Mouse (Mus musculus): Measurements from ENCODE around the gene Cyth2. TPM values are rescaled to one million over a fixed set of nuclear protein-coding genes. Genes with fewer than 3 reads are reported as not detected.

Cyth2 gene
- polyA plus RNA-seq, 1 experiment from 2014 or later = 376 TPM

GRCm38 (mm10) chr7:45794971-45795370 is 19.4 kb downstream of the Cyth2 start:
- Histone ChIP-seq H3K27me3 (peaks cover 4% of the 10 kb centered on the region; the same call in 1 of the 2 replicates), H3K27ac (replicated peaks) (no peak overlapping the region), H3K9ac (replicated peaks) (no peak overlapping the region), H3K9me3 (no peaks in the 10 kb centered on the region), H3K36me3 (peaks cover 70% of the 10 kb centered on the region), H3K4me2 (replicated peaks) (no peak overlapping the region), H3K4me1 (peaks cover 19% of the 10 kb centered on the region), H3K4me3 (no peak overlapping the region)
- WGBS = 93% methylated on average over 29 of the region's 29 CpGs
- no peak for ATAC-seq (replicated peaks)

- Histone ChIP-seq H3K9ac (replicated peaks) (no peak overlapping the region), H3K9me3 (no peaks in the 10 kb centered on the region), H3K27ac (replicated peaks) (no peak overlapping the region), H3K4me1 (peaks cover 19% of the 10 kb centered on the region), H3K27me3 (peaks cover 4% of the 10 kb centered on the region; the same call in 1 of the 2 replicates), H3K4me3 (no peak overlapping the region), H3K36me3 (peaks cover 79% of the 10 kb centered on the region), H3K4me2 (replicated peaks) (no peak overlapping the region)
- WGBS = 90% methylated on average over 43 of the region's 44 CpGs
- ATAC-seq (replicated peaks) = no peak
Observed at GRCm38 (mm10) chr7:45793969-45794585, 20.3 kb downstream of the Cyth2 start.

- Histone ChIP-seq H3K9ac (replicated peaks) (no peak overlapping the region), H3K27me3 (peaks cover 4% of the 10 kb centered on the region; the same call in 1 of the 2 replicates), H3K9me3 (no peaks in the 10 kb centered on the region), H3K4me1 (peaks cover 15% of the 10 kb centered on the region), H3K4me3 (no peak overlapping the region), H3K36me3 (peaks cover 87% of the 10 kb centered on the region), H3K4me2 (replicated peaks) (no peak overlapping the region), H3K27ac (replicated peaks) (no peak overlapping the region)
- no peak for ATAC-seq (replicated peaks)
- WGBS = 89% methylated on average over 24 of the region's 24 CpGs
Observed at GRCm38 (mm10) chr7:45793240-45793639, 21.1 kb downstream of the Cyth2 start.

DNA sequence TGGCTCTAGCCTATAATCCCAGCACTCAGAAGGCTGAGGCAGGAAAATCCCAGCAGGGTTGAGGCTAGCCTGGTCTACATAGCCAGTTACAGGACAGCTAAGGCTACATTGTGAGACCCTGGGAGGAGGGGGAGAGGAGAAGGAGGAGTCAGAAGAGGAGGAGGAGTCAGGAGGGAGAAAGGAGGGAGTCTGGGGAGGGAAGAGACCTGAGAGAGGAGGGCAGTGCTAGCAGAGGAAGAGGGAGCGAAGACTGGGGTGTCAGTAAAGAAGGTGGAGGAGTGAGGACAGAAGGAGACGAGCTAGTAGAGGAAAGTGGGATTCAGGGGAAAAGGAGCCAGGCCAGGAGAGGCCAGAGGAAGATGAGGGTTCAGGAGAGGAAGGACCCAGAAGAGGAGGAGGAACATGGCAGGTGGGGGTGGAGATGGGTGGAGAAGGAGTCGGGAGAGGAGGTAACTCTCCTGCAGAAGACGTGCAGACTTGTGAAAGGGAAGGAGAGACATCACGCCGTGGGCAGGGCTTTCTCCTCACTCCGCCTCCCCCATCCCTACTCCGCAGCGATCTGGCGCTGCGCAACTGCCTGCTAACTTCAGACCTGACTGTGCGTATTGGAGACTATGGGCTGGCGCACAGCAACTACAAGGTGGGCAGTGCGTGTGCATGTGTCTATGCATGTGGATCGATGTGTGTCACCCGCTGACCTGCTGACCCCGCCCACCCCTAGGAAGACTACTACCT is 22.5 kb downstream of the Cyth2 start:
- Histone ChIP-seq H3K36me3 (peaks cover 90% of the 10 kb centered on the region), H3K27ac (replicated peaks) (no peak overlapping the region), H3K4me2 (replicated peaks) (no peak overlapping the region), H3K9ac (replicated peaks) (no peak overlapping the region), H3K4me1 (peaks cover 14% of the 10 kb centered on the region), H3K9me3 (no peaks in the 10 kb centered on the region), H3K27me3 (peaks cover 4% of the 10 kb centered on the region; the same call in 1 of the 2 replicates), H3K4me3 (no peak overlapping the region)
- ATAC-seq (replicated peaks) = no peak
- WGBS = 70% methylated on average over 17 of the region's 17 CpGs

DNA sequence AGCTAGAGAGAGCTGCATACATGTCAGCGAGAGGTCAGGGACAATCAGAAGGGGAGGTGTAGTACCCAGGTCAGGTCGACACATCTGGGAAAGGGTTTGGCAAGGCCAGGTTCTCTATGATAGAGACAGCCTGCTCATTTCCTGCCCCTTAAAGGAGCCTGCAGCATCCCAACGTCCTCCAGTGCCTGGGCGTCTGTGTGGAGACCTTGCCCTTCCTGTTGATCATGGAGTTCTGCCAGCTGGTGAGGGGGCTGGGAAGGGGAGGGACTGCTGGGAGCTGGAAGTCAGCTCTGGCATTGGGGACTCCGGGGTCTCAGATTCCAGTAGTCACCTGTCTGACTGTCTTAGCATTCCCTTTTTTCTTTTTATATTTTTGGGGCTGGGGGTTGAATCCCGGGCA is 23.7 kb downstream of the Cyth2 start:
- ATAC-seq (replicated peaks) = no peak
- Histone ChIP-seq H3K9me3 (no peaks in the 10 kb centered on the region), H3K4me2 (replicated peaks) (no peak overlapping the region), H3K9ac (replicated peaks) (no peak overlapping the region), H3K27me3 (peaks cover 4% of the 10 kb centered on the region; the same call in 1 of the 2 replicates), H3K4me1 (peaks cover 22% of the 10 kb centered on the region), H3K27ac (replicated peaks) (no peak overlapping the region), H3K36me3 (peaks cover 80% of the 10 kb centered on the region), H3K4me3 (no peak overlapping the region)
- 83% methylated on average over 6 of the region's 6 CpGs for WGBS

GRCm38 (mm10) chr7:45787642-45788041 is 26.7 kb downstream of the Cyth2 start:
- Histone ChIP-seq H3K9me3 (no peaks in the 10 kb centered on the region), H3K9ac (replicated peaks) (no peak overlapping the region), H3K4me3 (peak overlapping the region; percentile 61; the same call in 1 of the 2 replicates), H3K27ac (replicated peaks) (no peak overlapping the region), H3K4me1 (peaks cover 37% of the 10 kb centered on the region), H3K27me3 (no peaks in the 10 kb centered on the region), H3K4me2 (replicated peaks) (peak overlapping the region; percentile 87; the same call in 1 of the 2 replicates), H3K36me3 (peaks cover 49% of the 10 kb centered on the region)
- ATAC-seq (replicated peaks) = no peak
- WGBS = 91% methylated on average over 22 of the region's 22 CpGs

DNA sequence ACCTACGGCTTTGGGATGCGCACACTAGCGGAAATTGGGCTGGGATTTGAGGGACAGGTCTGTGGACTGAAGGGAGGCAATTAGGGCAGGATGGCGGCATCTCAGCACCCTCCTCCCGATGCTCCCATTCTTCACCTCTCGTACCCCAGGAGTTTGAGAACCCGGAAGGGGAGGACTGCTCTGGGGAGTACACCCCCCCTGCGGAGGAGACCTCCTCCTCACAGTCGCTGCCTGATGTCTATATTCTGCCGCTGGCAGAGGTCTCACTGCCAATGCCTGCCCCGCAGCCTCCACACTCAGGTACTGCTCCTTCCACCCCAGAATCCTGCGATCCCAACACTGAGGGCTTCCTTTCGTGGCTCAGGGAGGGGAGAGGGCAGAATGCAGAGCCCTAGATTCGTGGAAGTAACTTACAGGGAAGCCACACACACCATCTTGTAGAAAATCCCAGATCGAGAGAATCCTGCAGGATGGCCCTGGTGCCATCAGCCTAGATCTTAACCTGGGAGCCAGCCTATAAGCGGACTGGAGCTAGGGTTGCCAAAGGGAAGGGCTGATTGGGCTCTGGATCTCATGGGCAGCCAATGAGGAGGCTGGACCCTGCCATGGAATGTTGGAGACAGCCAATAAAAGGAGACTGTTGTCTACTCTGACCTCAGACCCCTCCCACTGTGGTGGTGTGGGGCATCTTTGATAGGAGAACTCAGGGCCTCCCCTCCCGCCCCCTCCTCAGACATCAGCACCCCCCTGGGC is 27.5 kb downstream of the Cyth2 start:
- Histone ChIP-seq H3K4me3 (peak overlapping the region; percentile 61), H3K27me3 (no peaks in the 10 kb centered on the region), H3K27ac (replicated peaks) (peak overlapping the region; percentile 99), H3K9ac (replicated peaks) (peak overlapping the region; percentile 95), H3K36me3 (peaks cover 41% of the 10 kb centered on the region), H3K4me1 (peaks cover 37% of the 10 kb centered on the region), H3K9me3 (no peaks in the 10 kb centered on the region), H3K4me2 (replicated peaks) (peak overlapping the region; percentile 87)
- WGBS = 9% methylated on average over 17 of the region's 17 CpGs
- 0 out of 2 replicates have a peak, but pooled peaks have one; percentile 12 for ATAC-seq (replicated peaks)

GRCm38 (mm10) chr7:45786136-45786578 is 28.2 kb downstream of the Cyth2 start:
- under 1% methylated on average over 14 of the region's 14 CpGs for WGBS
- H3K36me3 ChIP-seq = peaks cover 36% of the 10 kb centered on the region
- H3K9ac ChIP-seq (replicated peaks) = peak overlapping the region; percentile 95
- H3K27ac ChIP-seq (replicated peaks) = peak overlapping the region; percentile 99
- ATAC-seq (replicated peaks) = peak; percentile 41
- H3K4me3 ChIP-seq = peak overlapping the region; percentile 61
- peaks cover 37% of the 10 kb centered on the region for H3K4me1 ChIP-seq
- peak overlapping the region; percentile 87 for H3K4me2 ChIP-seq (replicated peaks)
- H3K9me3 ChIP-seq = no peaks in the 10 kb centered on the region
- no peaks in the 10 kb centered on the region for H3K27me3 ChIP-seq

DNA sequence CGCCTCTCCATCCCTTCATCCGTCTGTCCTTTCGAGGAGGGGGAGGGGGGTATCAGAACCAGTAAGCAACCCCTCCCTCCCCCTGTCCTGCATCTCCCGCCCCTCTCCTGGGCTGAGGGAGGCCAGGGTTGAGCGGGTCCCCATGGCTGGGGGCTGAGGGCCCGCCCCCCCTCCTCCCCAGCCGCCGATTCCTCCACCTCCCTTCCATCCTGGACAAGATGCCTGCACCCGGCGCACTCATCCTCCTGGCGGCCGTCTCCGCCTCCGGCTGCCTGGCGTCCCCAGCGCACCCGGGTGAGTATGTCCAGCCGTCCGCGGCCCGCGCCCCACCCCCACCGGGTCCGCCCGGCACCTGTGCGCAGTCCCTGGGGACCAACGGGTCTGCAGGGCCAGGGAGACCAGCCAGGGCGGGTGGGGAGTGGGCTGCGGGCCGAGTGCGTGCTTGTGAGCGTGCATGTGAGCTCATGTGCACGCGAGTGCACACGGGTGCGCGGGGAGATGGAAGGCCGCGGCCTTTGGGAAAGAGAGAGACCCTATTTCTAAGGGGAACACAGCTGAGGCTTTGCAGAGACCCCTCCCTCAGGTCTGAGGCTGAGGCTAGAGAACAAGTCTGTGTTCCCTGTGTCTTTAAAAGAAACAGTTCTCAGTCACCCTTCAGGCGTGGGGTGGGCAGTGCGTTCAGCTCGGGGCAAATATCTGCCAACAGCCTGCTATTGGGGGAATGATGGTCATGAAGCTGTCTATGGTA is 28.8 kb downstream of the Cyth2 start:
- Histone ChIP-seq H3K27ac (replicated peaks) (peak overlapping the region; percentile 99), H3K27me3 (no peaks in the 10 kb centered on the region), H3K4me2 (replicated peaks) (peak overlapping the region; percentile 87), H3K4me3 (peak overlapping the region; percentile 61), H3K36me3 (peaks cover 30% of the 10 kb centered on the region), H3K9me3 (no peaks in the 10 kb centered on the region), H3K9ac (replicated peaks) (peak overlapping the region; percentile 95), H3K4me1 (peaks cover 37% of the 10 kb centered on the region)
- ATAC-seq (replicated peaks) = peak; percentile 44
- under 1% methylated on average over 40 of the region's 42 CpGs for WGBS

- Histone ChIP-seq H3K27ac (replicated peaks) (peak within 1 kb of the TSS; percentile 99), H3K4me2 (replicated peaks) (peak within 1 kb of the TSS; percentile 87), H3K9me3 (no peaks in the 10 kb centered on the region), H3K4me1 (peaks cover 37% of the 10 kb centered on the region), H3K27me3 (no peaks in the 10 kb centered on the region), H3K36me3 (peaks cover 22% of the 10 kb centered on the region), H3K4me3 (peak within 1 kb of the TSS; percentile 61), H3K9ac (replicated peaks) (peak within 1 kb of the TSS; percentile 95)
- WGBS = 15% methylated on average over 20 of the region's 20 CpGs
- peak; percentile 64 for ATAC-seq (replicated peaks)
Observed at GRCm38 (mm10) chr7:45784524-45785372, 29.6 kb downstream of the Cyth2 start, which contains the start of gene Sult2b1. Gene Sult2b1, minus strand, starts transcription at chr7:45784669.

Measured in forebrain, embryonic 15.5 days (tissue).